Mouse (Mus musculus): ENCODE measurements around the gene Fam122a.

Fam122a gene

GRCm38 (mm10) chr19:24490275-24490674 lies 13.1 kb upstream of the Fam122a start:
- no peak for ATAC-seq (ENCODE audit: low TSS enrichment)

- ATAC-seq (ENCODE audit: low TSS enrichment), result no peak
Observed at GRCm38 (mm10) chr19:24486433-24487296, 9.5 kb upstream of the Fam122a start.

- ATAC-seq (ENCODE audit: low TSS enrichment), result no peak
Observed at GRCm38 (mm10) chr19:24484612-24485194, 7.5 kb upstream of the Fam122a start.

- ATAC-seq (ENCODE audit: low TSS enrichment), result no peak
Observed at GRCm38 (mm10) chr19:24480916-24481315, 3.8 kb upstream of the Fam122a start.

GRCm38 (mm10) chr19:24476461-24476860 lies 695 bp downstream of the Fam122a start:
- no peak for ATAC-seq (ENCODE audit: low TSS enrichment)

- no peak for ATAC-seq (ENCODE audit: low TSS enrichment)
Observed at GRCm38 (mm10) chr19:24475281-24475680, 1.9 kb downstream of the Fam122a start.

- no peak for ATAC-seq (ENCODE audit: low TSS enrichment)
Observed at GRCm38 (mm10) chr19:24472512-24472911, 4.6 kb downstream of the Fam122a start.

GRCm38 (mm10) chr19:24471538-24471937 lies 5.6 kb downstream of the Fam122a start:
- no peak for ATAC-seq (ENCODE audit: low TSS enrichment)

GRCm38 (mm10) chr19:24469216-24469615 lies 7.9 kb downstream of the Fam122a start:
- no peak for ATAC-seq (ENCODE audit: low TSS enrichment)

- no peak for ATAC-seq (ENCODE audit: low TSS enrichment)
Observed at GRCm38 (mm10) chr19:24468616-24469015, 8.5 kb downstream of the Fam122a start.

- ATAC-seq (ENCODE audit: low TSS enrichment), result no peak
Observed at GRCm38 (mm10) chr19:24463011-24463410, 14.1 kb downstream of the Fam122a start.

- peak; percentile 72 for ATAC-seq (ENCODE audit: low TSS enrichment)
Observed at GRCm38 (mm10) chr19:24456591-24457231, 20.4 kb downstream of the Fam122a start.

- ATAC-seq (ENCODE audit: low TSS enrichment), result no peak
Observed at GRCm38 (mm10) chr19:24455249-24455960, 21.8 kb downstream of the Fam122a start.

GRCm38 (mm10) chr19:24454451-24454850 lies 22.7 kb downstream of the Fam122a start:
- ATAC-seq (ENCODE audit: low TSS enrichment), result no peak

GRCm38 (mm10) chr19:24453379-24453778 lies 23.8 kb downstream of the Fam122a start:
- no peak for ATAC-seq (ENCODE audit: low TSS enrichment)

GRCm38 (mm10) chr19:24452441-24452898 lies 24.7 kb downstream of the Fam122a start:
- ATAC-seq (ENCODE audit: low TSS enrichment), result peak; percentile 43

- ATAC-seq (ENCODE audit: low TSS enrichment), result no peak
Observed at GRCm38 (mm10) chr19:24451626-24452025, 25.5 kb downstream of the Fam122a start.

GRCm38 (mm10) chr19:24450740-24451139 lies 26.4 kb downstream of the Fam122a start:
- no peak for ATAC-seq (ENCODE audit: low TSS enrichment)

GRCm38 (mm10) chr19:24444322-24444721 lies 32.8 kb downstream of the Fam122a start:
- ATAC-seq (ENCODE audit: low TSS enrichment), result no peak

- ATAC-seq (ENCODE audit: low TSS enrichment), result no peak
Observed at GRCm38 (mm10) chr19:24439715-24440114, 37.4 kb downstream of the Fam122a start.

GRCm38 (mm10) chr19:24434291-24434690 lies 42.9 kb downstream of the Fam122a start:
- no peak for ATAC-seq (ENCODE audit: low TSS enrichment)

- no peak for ATAC-seq (ENCODE audit: low TSS enrichment)
Observed at GRCm38 (mm10) chr19:24432447-24432846, 44.7 kb downstream of the Fam122a start.
